Mouse (Mus musculus): ENCODE measurements around the gene AU021092. TPM values are rescaled to one million over a fixed set of nuclear protein-coding genes. Genes with fewer than 3 reads are reported as not detected.

The AU021092 gene
- polyA plus RNA-seq (2012; rRNA removed): 2.1 and 2.9 TPM in 2 replicates

DNA sequence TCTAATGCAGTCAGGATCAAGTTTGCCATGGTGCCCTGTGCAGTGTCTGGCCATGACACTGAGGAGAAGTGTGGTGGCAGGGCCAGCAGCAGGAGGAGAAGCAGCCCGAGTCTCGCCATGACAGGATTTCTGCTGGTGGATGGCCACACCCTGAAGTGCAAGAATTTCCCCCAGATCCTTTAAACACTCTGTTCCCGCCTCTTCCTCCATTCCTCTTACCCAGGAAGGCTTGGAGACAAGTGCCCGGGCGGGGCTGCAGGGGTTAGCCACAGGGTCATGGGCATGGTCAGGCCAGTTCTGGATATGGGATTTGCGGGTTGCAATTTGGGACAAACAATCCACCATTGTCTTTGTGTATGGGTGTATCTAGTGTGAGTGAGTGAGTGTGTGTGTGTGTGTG is at the start of gene AU021092:
Gene AU021092, minus strand, starts transcription at position 160 of the 400 bp plus-strand sequence.

GRCm38 (mm10) chr16:5255779-5256496 is 33.8 kb upstream of the AU021092 start, which contains the start of gene Eef2kmt:
Eef2kmt (minus strand) TSS chr16:5255983.

DNA sequence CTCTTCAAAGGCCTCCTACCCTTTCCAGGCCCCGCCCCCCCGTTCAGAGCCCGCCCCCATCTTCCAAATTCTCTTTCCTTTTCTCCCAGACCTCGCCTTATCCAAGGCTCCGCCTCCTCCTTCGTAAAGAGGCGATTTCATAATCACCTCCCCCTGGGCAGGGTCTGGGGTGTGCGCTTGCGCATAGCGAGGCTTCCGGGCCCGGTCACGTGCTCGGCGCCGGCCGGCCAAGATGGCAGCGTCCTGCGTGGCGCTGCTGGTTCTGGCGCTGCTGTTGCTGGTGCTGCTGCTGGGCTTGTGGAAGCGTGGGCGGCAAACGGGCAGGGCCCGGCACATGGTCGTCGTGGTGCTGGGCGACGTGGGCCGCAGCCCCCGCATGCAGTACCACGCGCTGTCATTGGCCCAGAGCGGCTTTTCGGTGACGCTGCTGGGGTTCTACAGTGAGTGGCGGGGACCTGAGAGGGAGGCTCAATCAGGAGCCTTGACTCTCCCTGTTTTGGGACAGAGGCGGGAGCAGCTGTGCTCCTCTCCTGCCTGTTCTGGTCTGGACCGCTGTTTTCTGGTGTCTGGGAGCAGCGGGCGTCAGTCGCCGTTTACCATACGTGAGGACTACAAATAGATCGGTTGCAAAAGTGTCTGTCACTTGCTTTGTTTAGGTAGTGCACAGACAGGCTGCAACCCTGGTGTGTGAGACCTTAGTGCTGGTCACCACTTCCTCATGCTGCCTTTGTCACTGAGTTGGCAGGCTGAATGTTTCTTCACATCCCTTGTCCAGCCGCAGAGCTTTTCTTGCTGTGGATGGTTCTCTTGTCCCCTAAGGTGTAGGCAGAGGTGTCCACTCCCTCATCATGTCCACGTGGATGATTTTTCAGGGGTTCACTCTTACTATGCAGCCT is 11.6 kb upstream of the AU021092 start, which contains the start of gene Alg1:
Gene Alg1, plus strand, starts transcription at position 204 of the 896 bp plus-strand sequence.

DNA sequence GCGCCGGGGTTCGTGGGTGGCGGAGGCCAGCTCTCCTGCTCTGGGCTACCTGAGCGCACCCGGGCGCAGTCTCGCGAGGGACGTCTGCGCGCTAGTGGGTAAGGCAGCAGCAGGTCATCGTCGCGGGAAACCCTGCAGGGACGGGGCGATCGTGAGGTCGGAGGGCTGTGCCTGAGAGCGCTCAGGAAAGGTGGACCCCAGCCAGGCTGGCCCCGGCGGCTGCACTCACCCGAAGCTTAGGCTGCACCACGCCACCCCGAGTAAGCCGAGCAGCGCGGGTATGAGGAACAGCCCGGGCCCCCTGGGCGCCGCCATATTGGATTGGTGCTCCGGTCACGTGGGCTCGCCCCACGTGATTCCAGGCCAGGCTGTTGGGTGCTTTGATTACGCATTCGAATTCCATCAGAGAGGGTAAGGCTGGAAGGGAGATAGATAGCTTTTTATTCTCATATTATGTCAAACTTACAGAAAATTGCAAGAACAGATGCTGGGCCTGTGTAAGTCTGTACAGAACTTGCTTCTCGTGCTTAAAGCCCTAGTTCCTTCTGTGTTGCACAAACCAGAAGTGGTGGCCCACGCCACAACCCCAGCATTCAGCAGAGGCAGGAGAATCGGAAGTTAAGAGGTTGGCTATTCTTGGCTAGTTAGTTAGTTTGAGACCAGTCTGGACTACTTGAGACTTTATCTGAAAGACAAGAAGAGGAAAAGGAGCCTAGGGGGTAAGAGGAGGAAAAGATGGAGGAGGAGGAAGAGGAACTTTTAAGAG is 18.2 kb downstream of the AU021092 start, which contains the start of gene Nagpa:
Gene Nagpa, minus strand, starts transcription at position 345 of the 766 bp plus-strand sequence.

Other genes starting within 250 kb of the AU021092 start
- not detected in 2 replicates for gene Sept12, start 224.4 kb downstream of the AU021092 start, polyA plus RNA-seq (2012; rRNA removed)
- 18.9 and 27.5 TPM in 2 replicates for gene Smim22, start 215.0 kb downstream of the AU021092 start, polyA plus RNA-seq (2012; rRNA removed)
- gene Rogdi, start 208.7 kb downstream of the AU021092 start, polyA plus RNA-seq (2012; rRNA removed): 70.5 and 78.4 TPM in 2 replicates
- 36.7 and 40.1 TPM in 2 replicates for gene Glyr1, start 172.4 kb downstream of the AU021092 start, polyA plus RNA-seq (2012; rRNA removed)
- 8.3 and 9.7 TPM in 2 replicates for gene Ubn1, start 172.2 kb downstream of the AU021092 start, polyA plus RNA-seq (2012; rRNA removed)
- gene Ppl, start 89.9 kb downstream of the AU021092 start, polyA plus RNA-seq (2012; rRNA removed): 0.61 and 0.70 TPM in 2 replicates
- 0.05 and 0.06 TPM in 2 replicates for gene Sec14l5, start 75.2 kb downstream of the AU021092 start, polyA plus RNA-seq (2012; rRNA removed)
- 7.8 and 9.2 TPM in 2 replicates for gene Nagpa, start 18.3 kb downstream of the AU021092 start, polyA plus RNA-seq (2012; rRNA removed)
- 15.8 and 17.3 TPM in 2 replicates for gene Alg1, start 11.3 kb upstream of the AU021092 start, polyA plus RNA-seq (2012; rRNA removed)
- 13.6 and 15.5 TPM in 2 replicates for gene Eef2kmt, start 33.7 kb upstream of the AU021092 start, polyA plus RNA-seq (2012; rRNA removed)